Mouse (Mus musculus): Measurements from ENCODE around the gene Glt8d2. TPM values are rescaled to one million over a fixed set of nuclear protein-coding genes. Genes with fewer than 3 reads are reported as not detected.

The Glt8d2 gene
- polyA plus RNA-seq, 1 experiment, result 2.8 TPM

DNA sequence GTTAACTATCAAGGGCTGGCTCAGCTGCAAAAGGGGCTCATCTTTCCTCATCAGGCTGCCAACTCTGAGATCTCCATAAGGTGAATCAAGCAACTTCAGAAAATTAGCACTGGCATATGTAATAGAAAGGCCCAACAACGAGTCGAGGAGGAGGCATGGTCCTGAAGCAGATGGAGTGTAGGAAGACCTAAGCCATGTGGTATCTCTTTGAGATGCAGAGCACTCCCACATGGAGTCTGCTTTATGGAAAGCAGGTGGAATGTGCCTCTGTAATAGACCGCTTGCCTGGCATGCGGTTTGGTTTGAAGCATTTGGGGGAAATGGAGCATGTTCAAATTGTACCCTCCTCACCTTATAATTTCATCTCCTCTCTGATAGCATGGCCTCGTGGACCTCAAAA is 9.7 kb downstream of the Glt8d2 start:
- no peak overlapping the region for H3ac ChIP-seq (ENCODE audit: control insufficient read depth, insufficient read length)
- TF ChIP-seq MAX (IDR thresholded peaks at IDR 0.05; ENCODE audit: low read depth) (no peak), SRF (IDR thresholded peaks at IDR 0.05; ENCODE audit: control insufficient read depth, insufficient read length, low read depth) (no peak), TCF12 (IDR thresholded peaks at IDR 0.05; ENCODE audit: insufficient read depth, poor library complexity, severe bottlenecking) (no peak)
- no peak overlapping the region for H3K4me3 ChIP-seq
- H3K4me2 ChIP-seq (ENCODE audit: low read depth), result no peak overlapping the region
- H3K27me3 ChIP-seq (ENCODE audit: control insufficient read depth, insufficient read depth, insufficient read length), result no peaks in the 10 kb centered on the region
- no peaks in the 10 kb centered on the region for H3K79me2 ChIP-seq (ENCODE audit: control insufficient read depth, insufficient read depth)
- H3K36me3 ChIP-seq (ENCODE audit: control insufficient read depth, insufficient read depth), result no peaks in the 10 kb centered on the region

DNA sequence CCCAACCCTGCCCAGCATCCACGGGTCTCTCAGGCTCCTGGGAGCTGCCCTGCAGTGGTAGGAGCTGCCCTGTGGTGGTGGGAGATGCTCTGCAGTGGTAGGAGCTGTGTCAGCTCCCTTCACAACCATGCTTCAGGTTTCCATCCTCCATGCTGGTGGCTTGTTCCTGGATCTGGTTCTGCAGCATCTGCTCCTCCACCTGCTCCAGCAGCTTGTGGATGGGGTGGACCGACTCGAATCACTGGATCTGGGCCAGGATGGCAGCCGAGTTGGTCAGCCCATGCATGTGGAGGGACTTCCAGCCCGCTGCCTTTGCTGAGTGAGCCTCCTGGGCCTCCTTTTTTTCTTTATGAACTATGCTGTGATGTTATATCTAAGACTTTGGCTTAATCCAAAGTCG is 13.5 kb downstream of the Glt8d2 start:
- Histone ChIP-seq H3K79me2 (ENCODE audit: control insufficient read depth, insufficient read depth) (no peaks in the 10 kb centered on the region), H3ac (ENCODE audit: control insufficient read depth, insufficient read length) (no peak overlapping the region), H3K4me2 (ENCODE audit: low read depth) (no peak overlapping the region), H3K4me3 (no peak overlapping the region), H3K36me3 (ENCODE audit: control insufficient read depth, insufficient read depth) (no peaks in the 10 kb centered on the region), H3K27me3 (ENCODE audit: control insufficient read depth, insufficient read depth, insufficient read length) (no peaks in the 10 kb centered on the region)
- TF ChIP-seq SRF (IDR thresholded peaks at IDR 0.05; ENCODE audit: control insufficient read depth, insufficient read length, low read depth) (no peak), MYOG (IDR thresholded peaks at IDR 0.05; ENCODE audit: control insufficient read depth in 1 of 3, insufficient read depth in 1 of 3, insufficient read length in 2 of 3, low read depth in 2 of 3) (no peak), TCF3 (IDR thresholded peaks at IDR 0.05; ENCODE audit: insufficient read length, low read depth) (no peak), CEBPB (IDR thresholded peaks at IDR 0.05; ENCODE audit: insufficient read depth, poor library complexity, severe bottlenecking) (no peak), E2F4 (IDR thresholded peaks at IDR 0.05; ENCODE audit: insufficient read depth) (no peak), USF1 (IDR thresholded peaks at IDR 0.05; ENCODE audit: low read depth) (no peak), TCF12 (IDR thresholded peaks at IDR 0.05; ENCODE audit: insufficient read depth, poor library complexity, severe bottlenecking) (no peak), POLR2A (IDR thresholded peaks at IDR 0.05; ENCODE audit: insufficient read length, low read depth) (no peak), MAX (IDR thresholded peaks at IDR 0.05; ENCODE audit: low read depth) (no peak), MYOD1 (IDR thresholded peaks at IDR 0.05; ENCODE audit: control insufficient read depth in 1 of 3, insufficient read length in 2 of 3, low read depth in 2 of 3) (no peak), POLR2AphosphoS2 (IDR thresholded peaks at IDR 0.05; ENCODE audit: insufficient read length, low read depth) (no peak)

DNA sequence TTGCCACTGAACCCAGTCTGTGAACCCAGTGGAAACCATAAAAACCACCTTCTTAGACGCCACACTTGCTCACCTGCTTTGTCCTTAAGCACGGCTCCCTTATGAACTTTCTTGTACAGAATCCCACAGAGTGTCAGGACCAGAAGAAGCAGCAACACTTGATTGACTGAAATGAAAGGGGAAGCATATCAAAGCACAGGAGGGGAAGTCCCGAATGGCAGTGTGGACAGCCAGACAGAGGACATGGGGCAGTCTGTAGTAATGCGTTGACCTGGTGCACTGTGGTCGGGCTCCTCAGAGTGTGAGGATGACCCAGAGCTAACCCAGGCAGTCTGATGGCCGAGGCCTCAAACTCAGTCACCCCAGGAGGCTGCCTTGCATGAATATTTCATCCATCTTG is 20.2 kb downstream of the Glt8d2 start:
- Histone ChIP-seq H3K36me3 (ENCODE audit: control insufficient read depth, insufficient read depth) (no peaks in the 10 kb centered on the region), H3K79me2 (ENCODE audit: control insufficient read depth, insufficient read depth) (no peaks in the 10 kb centered on the region), H3K27me3 (ENCODE audit: control insufficient read depth, insufficient read depth, insufficient read length) (no peaks in the 10 kb centered on the region), H3K4me2 (ENCODE audit: low read depth) (no peak overlapping the region), H3K4me3 (no peak overlapping the region), H3ac (ENCODE audit: control insufficient read depth, insufficient read length) (no peak overlapping the region)
- TF ChIP-seq TCF3 (IDR thresholded peaks at IDR 0.05; ENCODE audit: insufficient read length, low read depth) (no peak), POLR2AphosphoS2 (IDR thresholded peaks at IDR 0.05; ENCODE audit: insufficient read length, low read depth) (no peak), TCF12 (IDR thresholded peaks at IDR 0.05; ENCODE audit: insufficient read depth, poor library complexity, severe bottlenecking) (no peak), USF1 (IDR thresholded peaks at IDR 0.05; ENCODE audit: low read depth) (no peak), MYOG (IDR thresholded peaks at IDR 0.05; ENCODE audit: control insufficient read depth in 1 of 3, insufficient read depth in 1 of 3, insufficient read length in 2 of 3, low read depth in 2 of 3) (no peak), E2F4 (IDR thresholded peaks at IDR 0.05; ENCODE audit: insufficient read depth) (no peak), SRF (IDR thresholded peaks at IDR 0.05; ENCODE audit: control insufficient read depth, insufficient read length, low read depth) (no peak), CEBPB (IDR thresholded peaks at IDR 0.05; ENCODE audit: insufficient read depth, poor library complexity, severe bottlenecking) (no peak), POLR2A (IDR thresholded peaks at IDR 0.05; ENCODE audit: insufficient read length, low read depth) (no peak), MAX (IDR thresholded peaks at IDR 0.05; ENCODE audit: low read depth) (no peak), REST (IDR thresholded peaks at IDR 0.05; ENCODE audit: insufficient read depth, insufficient read length) (no peak), MYOD1 (IDR thresholded peaks at IDR 0.05; ENCODE audit: control insufficient read depth in 1 of 3, insufficient read length in 2 of 3, low read depth in 2 of 3) (no peak)

DNA sequence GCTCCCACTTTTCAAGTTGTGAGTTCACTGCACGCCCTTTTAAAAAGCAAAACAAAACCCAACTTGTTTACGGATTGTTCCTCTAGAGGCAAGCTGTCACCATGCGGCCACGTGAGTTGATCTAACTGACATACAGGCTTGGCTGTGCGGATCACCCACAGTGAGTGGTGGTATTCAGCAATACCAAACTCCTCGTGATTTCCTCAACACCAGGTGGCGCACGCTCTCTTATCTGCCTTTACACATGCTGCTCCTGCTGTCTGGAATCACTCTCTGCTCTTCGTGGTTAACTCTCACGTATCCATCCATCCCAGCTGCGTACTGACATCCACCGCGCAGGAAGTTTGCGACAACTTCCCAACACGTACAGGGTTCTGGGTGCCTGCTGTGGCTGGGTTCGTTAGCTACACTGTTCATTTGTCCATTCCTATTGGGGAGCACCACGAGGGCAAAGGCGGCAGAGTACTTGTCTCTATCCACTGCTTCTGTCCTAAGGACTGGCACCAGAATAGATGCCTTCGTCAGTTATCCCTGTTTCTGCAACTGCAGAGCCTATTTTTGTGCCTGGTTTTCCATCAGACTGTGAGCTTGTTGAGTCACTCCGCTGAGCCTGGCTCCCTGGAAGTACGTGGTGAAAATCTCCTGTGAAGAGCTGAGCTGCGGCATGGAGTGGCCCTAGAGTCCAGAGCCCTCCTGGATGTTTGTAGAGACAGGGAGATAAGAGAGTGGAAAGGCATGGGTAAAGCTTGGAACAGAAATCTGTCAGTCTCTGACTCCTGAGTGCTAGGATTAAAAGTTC is 23.8 kb downstream of the Glt8d2 start:
- Histone ChIP-seq H3K4me2 (ENCODE audit: low read depth) (peak overlapping the region; percentile 56), H3K36me3 (ENCODE audit: control insufficient read depth, insufficient read depth) (no peaks in the 10 kb centered on the region), H3K4me3 (no peak overlapping the region), H3K79me2 (ENCODE audit: control insufficient read depth, insufficient read depth) (no peaks in the 10 kb centered on the region), H3ac (ENCODE audit: control insufficient read depth, insufficient read length) (no peak overlapping the region), H3K27me3 (ENCODE audit: control insufficient read depth, insufficient read depth, insufficient read length) (no peaks in the 10 kb centered on the region)
- no peak for TF ChIP-seq POLR2A (IDR thresholded peaks at IDR 0.05; ENCODE audit: insufficient read length, low read depth)
- peak in 1 of 3 experiments; percentile 4 for TF ChIP-seq MYOD1 (IDR thresholded peaks at IDR 0.05; ENCODE audit: control insufficient read depth in 1 of 3, insufficient read length in 2 of 3, low read depth in 2 of 3)

DNA sequence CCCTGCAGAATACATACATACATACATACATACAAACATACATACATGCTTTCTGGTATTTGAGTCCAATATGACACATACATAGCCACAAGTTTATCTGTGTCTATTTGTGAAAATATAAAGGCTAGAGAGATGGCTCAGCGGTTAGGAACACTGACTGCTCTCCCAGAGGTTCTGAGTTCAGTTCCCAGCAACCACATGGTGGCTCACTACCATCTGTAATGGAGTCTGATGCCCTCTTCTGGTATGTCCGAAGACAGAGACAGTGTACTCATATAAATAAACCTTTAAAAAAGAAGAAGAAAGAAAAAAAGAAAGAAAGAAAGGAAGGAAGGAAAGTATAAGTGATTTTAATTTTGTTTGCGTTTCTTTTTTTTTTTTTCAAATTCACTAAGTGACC is 24.5 kb downstream of the Glt8d2 start:
- Histone ChIP-seq H3K79me2 (ENCODE audit: control insufficient read depth, insufficient read depth) (no peaks in the 10 kb centered on the region), H3K4me2 (ENCODE audit: low read depth) (no peak overlapping the region), H3ac (ENCODE audit: control insufficient read depth, insufficient read length) (no peak overlapping the region), H3K4me3 (no peak overlapping the region), H3K36me3 (ENCODE audit: control insufficient read depth, insufficient read depth) (no peaks in the 10 kb centered on the region), H3K27me3 (ENCODE audit: control insufficient read depth, insufficient read depth, insufficient read length) (no peaks in the 10 kb centered on the region)
- TF ChIP-seq TCF12 (IDR thresholded peaks at IDR 0.05; ENCODE audit: insufficient read depth, poor library complexity, severe bottlenecking), result no peak
- TF ChIP-seq CEBPB (IDR thresholded peaks at IDR 0.05; ENCODE audit: insufficient read depth, poor library complexity, severe bottlenecking), result no peak
- no peak for TF ChIP-seq E2F4 (IDR thresholded peaks at IDR 0.05; ENCODE audit: insufficient read depth)
- TF ChIP-seq TCF3 (IDR thresholded peaks at IDR 0.05; ENCODE audit: insufficient read length, low read depth), result no peak
- TF ChIP-seq SRF (IDR thresholded peaks at IDR 0.05; ENCODE audit: control insufficient read depth, insufficient read length, low read depth), result no peak
- no peak for TF ChIP-seq USF1 (IDR thresholded peaks at IDR 0.05; ENCODE audit: low read depth)
- TF ChIP-seq MYOD1 (IDR thresholded peaks at IDR 0.05; ENCODE audit: control insufficient read depth in 1 of 3, insufficient read length in 2 of 3, low read depth in 2 of 3), result no peak
- no peak for TF ChIP-seq POLR2A (IDR thresholded peaks at IDR 0.05; ENCODE audit: insufficient read length, low read depth)
- TF ChIP-seq MAX (IDR thresholded peaks at IDR 0.05; ENCODE audit: low read depth), result no peak
- no peak for TF ChIP-seq REST (IDR thresholded peaks at IDR 0.05; ENCODE audit: insufficient read depth, insufficient read length)
- no peak for TF ChIP-seq MYOG (IDR thresholded peaks at IDR 0.05; ENCODE audit: control insufficient read depth in 1 of 3, insufficient read depth in 1 of 3, insufficient read length in 2 of 3, low read depth in 2 of 3)
- no peak for TF ChIP-seq POLR2AphosphoS2 (IDR thresholded peaks at IDR 0.05; ENCODE audit: insufficient read length, low read depth)

All from myocyte (in vitro differentiated cells).